Mouse (Mus musculus): ENCODE results near the gene Ercc6l2. TPM values are rescaled to one million over a fixed set of nuclear protein-coding genes. Genes with fewer than 3 reads are reported as not detected.

Ercc6l2 gene
- polyA plus RNA-seq, 2 experiments: 23.6 to 26.2 TPM

- 34% methylated on average over 3 of the region's 3 CpGs for WGBS
- H3K9ac ChIP-seq (ENCODE audit: low read depth, low read length, severe bottlenecking): no peak overlapping the region
- no peaks in the 10 kb centered on the region for H3K9me3 ChIP-seq (ENCODE audit: control insufficient read depth, low read length)
- no peak for TF ChIP-seq POLR2A (IDR thresholded peaks at IDR 0.05; ENCODE audit: borderline replicate concordance, extremely low read depth, insufficient read depth, insufficient read length)
- H3K4me3 ChIP-seq (replicated peaks; ENCODE audit: low read length): no peak overlapping the region
- H3K4me2 ChIP-seq (replicated peaks; ENCODE audit: low read depth, low read length, severe bottlenecking): no peak overlapping the region
- ATAC-seq (ENCODE audit: low FRiP score, low read depth) (no peak), DNase-seq (ENCODE audit: low spot score) (no peak)
- no peaks in the 10 kb centered on the region for H3K36me3 ChIP-seq (ENCODE audit: control insufficient read depth, insufficient read depth, low read length)
- no peak overlapping the region for H3K27ac ChIP-seq (replicated peaks; ENCODE audit: low read depth, low read length)
- H3K4me1 ChIP-seq (ENCODE audit: control insufficient read depth, insufficient read depth, low read length): peaks cover 52% of the 10 kb centered on the region
- no peaks in the 10 kb centered on the region for H3K27me3 ChIP-seq (ENCODE audit: control insufficient read depth, insufficient read depth, low read length)
Observed at GRCm38 (mm10) chr13:63915176-63915575, 100.1 kb downstream of the Ercc6l2 start.

- no peaks in the 10 kb centered on the region for H3K27me3 ChIP-seq (ENCODE audit: control insufficient read depth, insufficient read depth, low read length)
- H3K9me3 ChIP-seq (ENCODE audit: control insufficient read depth, low read length): no peaks in the 10 kb centered on the region
- WGBS: 80% methylated on average over 1 of the region's 1 CpGs
- no peak overlapping the region for H3K27ac ChIP-seq (replicated peaks; ENCODE audit: low read depth, low read length)
- DNase-seq (ENCODE audit: low spot score): no peak
- H3K4me2 ChIP-seq (replicated peaks; ENCODE audit: low read depth, low read length, severe bottlenecking): no peak overlapping the region
- no peak for ATAC-seq (ENCODE audit: low FRiP score, low read depth)
- peaks cover 52% of the 10 kb centered on the region for H3K4me1 ChIP-seq (ENCODE audit: control insufficient read depth, insufficient read depth, low read length)
- H3K36me3 ChIP-seq (ENCODE audit: control insufficient read depth, insufficient read depth, low read length): no peaks in the 10 kb centered on the region
- no peak overlapping the region for H3K4me3 ChIP-seq (replicated peaks; ENCODE audit: low read length)
- no peak for TF ChIP-seq POLR2A (IDR thresholded peaks at IDR 0.05; ENCODE audit: borderline replicate concordance, extremely low read depth, insufficient read depth, insufficient read length)
- no peak overlapping the region for H3K9ac ChIP-seq (ENCODE audit: low read depth, low read length, severe bottlenecking)
Observed at GRCm38 (mm10) chr13:63915684-63916083, 100.6 kb downstream of the Ercc6l2 start.

- H3K9ac ChIP-seq (ENCODE audit: low read depth, low read length, severe bottlenecking): no peak overlapping the region
- H3K36me3 ChIP-seq (ENCODE audit: control insufficient read depth, insufficient read depth, low read length): no peaks in the 10 kb centered on the region
- no peaks in the 10 kb centered on the region for H3K27me3 ChIP-seq (ENCODE audit: control insufficient read depth, insufficient read depth, low read length)
- ATAC-seq (ENCODE audit: low FRiP score, low read depth) (no peak), DNase-seq (ENCODE audit: low spot score) (no peak)
- H3K27ac ChIP-seq (replicated peaks; ENCODE audit: low read depth, low read length): peak overlapping the region; percentile 93
- no peak overlapping the region for H3K4me2 ChIP-seq (replicated peaks; ENCODE audit: low read depth, low read length, severe bottlenecking)
- 88% methylated on average over 8 of the region's 8 CpGs for WGBS
- H3K4me1 ChIP-seq (ENCODE audit: control insufficient read depth, insufficient read depth, low read length): peaks cover 52% of the 10 kb centered on the region
- no peak for TF ChIP-seq POLR2A (IDR thresholded peaks at IDR 0.05; ENCODE audit: borderline replicate concordance, extremely low read depth, insufficient read depth, insufficient read length)
- H3K4me3 ChIP-seq (replicated peaks; ENCODE audit: low read length): no peak overlapping the region
- H3K9me3 ChIP-seq (ENCODE audit: control insufficient read depth, low read length): peaks cover 2% of the 10 kb centered on the region; the same call in 1 of the 2 replicates
Observed at GRCm38 (mm10) chr13:63916568-63916967, 101.5 kb downstream of the Ercc6l2 start.

- Histone ChIP-seq H3K4me3 (replicated peaks; ENCODE audit: low read length) (no peak overlapping the region), H3K4me1 (ENCODE audit: control insufficient read depth, insufficient read depth, low read length) (peaks cover 46% of the 10 kb centered on the region), H3K9me3 (ENCODE audit: control insufficient read depth, low read length) (peaks cover 7% of the 10 kb centered on the region; the same call in 1 of the 2 replicates), H3K4me2 (replicated peaks; ENCODE audit: low read depth, low read length, severe bottlenecking) (peak overlapping the region; percentile 39), H3K36me3 (ENCODE audit: control insufficient read depth, insufficient read depth, low read length) (no peaks in the 10 kb centered on the region), H3K9ac (ENCODE audit: low read depth, low read length, severe bottlenecking) (no peak overlapping the region), H3K27ac (replicated peaks; ENCODE audit: low read depth, low read length) (peak overlapping the region; percentile 93), H3K27me3 (ENCODE audit: control insufficient read depth, insufficient read depth, low read length) (no peaks in the 10 kb centered on the region)
- DNase-seq (ENCODE audit: low spot score) (peak; percentile 86), ATAC-seq (ENCODE audit: low FRiP score, low read depth) (peak; percentile 71)
- 8% methylated on average over 11 of the region's 11 CpGs for WGBS
- no peak for TF ChIP-seq POLR2A (IDR thresholded peaks at IDR 0.05; ENCODE audit: borderline replicate concordance, extremely low read depth, insufficient read depth, insufficient read length)
Observed at GRCm38 (mm10) chr13:63917198-63917767, 102.2 kb downstream of the Ercc6l2 start.

DNA sequence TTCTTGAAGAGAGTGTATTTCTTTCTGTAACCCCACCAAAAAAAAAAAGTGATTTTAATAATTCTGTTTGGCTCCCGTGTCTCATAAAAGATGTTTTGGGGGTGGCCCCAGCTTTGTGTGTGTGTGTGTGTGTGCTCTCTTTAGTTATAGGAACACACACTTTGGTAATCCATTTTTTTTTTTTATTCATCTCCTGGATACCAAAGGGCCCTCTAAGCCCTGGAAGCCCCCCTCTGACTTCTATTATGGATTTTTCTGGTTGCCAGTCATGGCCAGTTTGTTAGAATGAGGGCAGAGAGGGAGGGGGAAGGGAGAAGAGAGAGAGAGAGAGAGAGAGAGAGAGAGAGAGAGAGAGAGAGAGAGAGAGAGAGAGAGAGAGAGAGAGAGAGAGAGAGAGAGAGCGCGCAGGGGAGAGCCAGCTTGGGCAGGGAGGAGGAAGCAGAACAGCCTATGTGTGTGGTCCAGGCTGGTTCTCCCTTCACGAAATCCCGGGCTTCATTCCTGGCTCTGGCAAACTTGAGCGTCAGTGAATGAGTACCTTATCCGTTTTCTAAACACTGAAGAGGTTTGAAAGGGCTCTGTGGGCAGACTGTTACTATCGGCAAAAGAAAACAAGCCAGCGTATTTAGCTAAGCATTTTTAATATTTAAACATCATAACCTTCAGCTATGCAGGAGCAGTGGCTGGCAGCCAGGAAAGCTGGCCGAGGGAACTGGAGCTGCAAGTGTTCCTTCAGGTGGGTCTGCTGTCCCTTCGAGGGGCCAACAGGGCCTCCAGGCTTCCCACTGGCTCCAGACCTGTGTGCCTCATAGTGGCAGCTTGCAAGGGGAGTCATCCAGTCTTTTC, 103.0 kb downstream of the Ercc6l2 start:
- DNase-seq (ENCODE audit: low spot score) (peak; percentile 85), ATAC-seq (ENCODE audit: low FRiP score, low read depth) (peak; percentile 51)
- Histone ChIP-seq H3K9me3 (ENCODE audit: control insufficient read depth, low read length) (peaks cover 7% of the 10 kb centered on the region; the same call in 1 of the 2 replicates), H3K4me3 (replicated peaks; ENCODE audit: low read length) (0 out of 2 replicates have a peak overlapping the region, but pooled peaks have one; percentile 4), H3K9ac (ENCODE audit: low read depth, low read length, severe bottlenecking) (peak overlapping the region; percentile 21; the same call in 1 of the 2 replicates), H3K4me1 (ENCODE audit: control insufficient read depth, insufficient read depth, low read length) (peaks cover 46% of the 10 kb centered on the region), H3K36me3 (ENCODE audit: control insufficient read depth, insufficient read depth, low read length) (no peaks in the 10 kb centered on the region), H3K4me2 (replicated peaks; ENCODE audit: low read depth, low read length, severe bottlenecking) (peak overlapping the region; percentile 39), H3K27ac (replicated peaks; ENCODE audit: low read depth, low read length) (peak overlapping the region; percentile 93), H3K27me3 (ENCODE audit: control insufficient read depth, insufficient read depth, low read length) (no peaks in the 10 kb centered on the region)
- 6% methylated on average over 11 of the region's 11 CpGs for WGBS
- TF ChIP-seq POLR2A (IDR thresholded peaks at IDR 0.05; ENCODE audit: borderline replicate concordance, extremely low read depth, insufficient read depth, insufficient read length): no peak
